Mouse (Mus musculus): Measurements from ENCODE around the gene Trcg1. TPM values are rescaled to one million over a fixed set of nuclear protein-coding genes. Genes with fewer than 3 reads are reported as not detected.

The Trcg1 gene
- total RNA-seq, 4 experiments from 2014 or later: not detected

DNA sequence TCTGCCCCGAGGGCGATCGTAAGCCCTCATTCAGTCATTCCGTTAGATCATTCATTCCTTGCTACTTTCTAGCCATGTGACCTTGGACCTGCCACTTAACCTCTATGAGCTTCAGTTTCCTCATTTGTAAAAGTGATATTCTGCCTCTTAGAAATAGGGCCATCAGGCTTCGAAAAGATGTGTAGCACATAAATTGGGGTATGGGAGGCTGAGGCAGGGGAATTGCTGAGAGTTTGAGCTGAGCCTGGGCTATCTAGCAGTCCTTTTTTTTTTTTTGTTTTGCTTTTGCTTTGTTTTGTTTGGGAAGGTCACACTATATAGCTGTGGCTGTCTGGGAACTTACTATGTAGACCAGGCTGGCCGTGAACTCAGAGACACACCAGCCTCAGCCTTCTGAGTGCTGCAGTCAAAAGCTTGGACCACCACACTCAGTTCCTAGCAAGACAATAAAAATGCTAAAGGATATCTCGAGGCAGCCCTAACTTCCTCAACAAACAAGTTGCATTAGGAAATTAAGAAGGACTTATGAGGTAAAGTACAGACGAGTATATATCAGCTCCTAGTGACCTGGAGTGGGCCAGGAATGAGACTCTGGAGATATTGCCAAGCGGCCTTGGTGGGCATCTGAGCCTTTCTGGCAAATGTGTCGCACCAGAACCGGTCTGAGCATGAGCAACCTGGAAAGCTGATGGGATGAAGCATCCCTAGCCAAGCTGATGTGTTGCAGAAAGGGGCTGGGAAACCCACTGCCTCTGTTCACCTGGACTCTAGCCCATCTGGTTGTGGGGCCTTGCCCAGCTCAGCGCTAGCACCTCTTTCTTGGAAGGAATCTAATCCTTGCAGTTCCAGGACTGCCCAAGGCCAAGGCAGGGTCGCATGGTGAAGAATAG lies 26.7 kb downstream of the Trcg1 start:
- no peak for DNase-seq

- no peak for DNase-seq
Measured at GRCm38 (mm10) chr9:57265125-57265524, 28.8 kb downstream of the Trcg1 start.

GRCm38 (mm10) chr9:57267421-57267820 lies 31.1 kb downstream of the Trcg1 start:
- DNase-seq: no peak

DNA sequence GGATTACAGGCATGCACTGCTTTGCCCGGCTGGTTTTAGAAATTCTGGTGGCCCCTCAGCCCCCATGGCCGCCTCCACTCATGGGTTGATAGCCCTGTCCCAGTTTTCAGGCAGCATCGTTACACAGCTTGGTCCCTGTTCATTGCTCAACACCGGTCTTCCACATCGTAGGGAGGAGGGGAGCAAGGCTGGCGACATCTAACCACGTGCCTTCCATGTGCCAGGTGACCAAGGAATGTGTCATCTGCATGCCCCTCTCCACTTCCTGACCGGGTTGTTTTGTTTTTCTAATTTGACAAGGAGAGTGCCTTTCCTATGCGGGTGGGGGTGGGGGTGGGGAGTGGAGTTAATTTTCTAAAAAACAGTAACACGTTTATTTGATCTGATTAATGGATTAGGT lies 31.7 kb downstream of the Trcg1 start:
- no peak for DNase-seq

DNA sequence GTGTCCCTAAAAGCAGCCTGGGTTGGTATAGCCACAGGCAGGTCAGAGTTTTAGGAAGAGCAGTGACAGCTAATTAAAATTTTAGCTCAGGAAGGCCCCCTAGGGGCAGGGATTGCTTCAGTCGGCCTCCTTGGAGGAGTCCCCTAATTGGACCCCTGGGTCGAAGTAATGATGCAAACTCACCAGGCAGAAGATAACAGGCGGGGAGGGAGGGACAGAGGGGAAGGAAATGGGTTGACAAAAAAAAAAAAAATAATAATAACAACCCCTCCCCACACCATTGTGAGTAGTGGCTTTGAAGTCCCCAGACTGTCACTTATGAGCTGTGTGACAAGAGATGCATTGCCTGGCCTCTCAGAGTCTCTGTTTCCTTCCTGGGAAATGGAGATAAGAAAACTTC lies 32.2 kb downstream of the Trcg1 start:
- DNase-seq: no peak

DNA sequence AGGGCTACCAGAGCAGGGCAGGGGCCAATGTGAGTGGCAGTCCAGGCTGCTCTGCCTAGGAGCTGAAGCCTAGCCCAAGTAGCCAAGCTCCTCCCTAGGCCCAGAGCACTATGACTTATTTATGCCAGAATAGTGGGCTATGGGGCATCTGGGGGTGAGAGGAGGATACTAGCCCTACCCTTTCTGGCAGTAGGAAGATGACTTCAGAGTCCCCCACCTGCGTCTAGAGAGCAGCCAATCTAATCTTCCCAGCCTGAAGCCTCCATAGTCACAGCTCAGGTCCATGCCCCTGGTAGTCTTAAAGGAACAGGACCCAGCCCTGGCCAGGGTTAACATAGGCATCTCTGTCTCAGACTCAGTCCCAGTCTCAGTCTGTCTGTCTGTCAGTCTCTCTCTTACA lies 33.0 kb downstream of the Trcg1 start:
- no peak for DNase-seq

- no peak for DNase-seq
Measured at GRCm38 (mm10) chr9:57270399-57270798, 34.0 kb downstream of the Trcg1 start.

DNA sequence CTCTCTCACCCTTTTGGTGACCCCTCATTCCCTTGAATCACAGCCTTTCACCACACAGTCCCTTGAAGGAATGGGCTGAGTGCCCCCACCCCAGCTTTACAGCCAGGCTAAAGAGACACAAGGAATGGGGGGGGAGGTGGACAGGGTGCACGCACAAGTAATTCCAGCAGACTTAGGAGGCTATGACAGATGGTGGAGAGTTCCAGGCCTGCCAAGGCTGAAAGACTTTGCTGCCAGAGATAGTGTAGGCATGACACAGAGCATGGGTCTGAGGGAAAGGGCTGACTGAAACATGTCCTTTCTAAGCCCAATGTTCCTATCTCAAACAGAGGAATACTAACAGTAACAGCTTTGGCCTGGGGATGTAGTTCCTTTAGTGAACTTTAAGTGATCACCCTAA lies 34.7 kb downstream of the Trcg1 start:
- DNase-seq: no peak

DNA sequence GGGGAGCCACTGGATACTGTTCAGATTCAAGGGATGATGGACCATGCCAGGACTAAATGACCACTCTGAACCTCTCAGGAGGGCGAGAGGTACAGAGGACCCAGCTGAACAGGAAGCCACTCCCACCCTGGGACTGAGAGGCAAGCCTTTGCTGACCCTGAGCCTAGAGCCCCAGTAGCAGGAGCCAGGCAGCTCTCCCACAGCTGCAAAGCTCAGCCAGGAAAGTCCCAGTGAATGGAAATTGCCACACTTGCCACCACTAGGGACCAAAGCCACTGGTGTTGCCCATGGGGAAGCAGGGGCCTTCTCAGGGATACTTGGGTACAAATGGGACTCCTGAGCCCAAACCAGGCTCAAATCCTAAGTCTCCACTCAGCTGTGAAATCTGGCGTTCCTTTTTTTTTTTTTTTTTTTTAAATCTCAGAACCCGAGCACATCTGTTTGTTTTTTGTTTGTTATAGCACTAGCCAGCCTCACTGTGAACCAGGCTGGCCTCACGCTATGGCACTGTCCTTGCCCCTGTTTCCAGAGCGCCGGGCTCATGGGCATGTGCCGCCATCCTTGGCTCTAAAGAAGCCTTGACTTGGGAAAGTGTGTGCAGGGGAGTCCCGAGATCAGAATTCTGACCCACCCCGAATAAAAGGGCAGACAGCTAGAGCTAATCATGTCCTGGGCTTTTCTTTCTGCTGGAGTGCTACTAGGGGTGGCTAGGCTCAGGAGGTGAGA lies 35.6 kb downstream of the Trcg1 start:
- no peak for DNase-seq

DNA sequence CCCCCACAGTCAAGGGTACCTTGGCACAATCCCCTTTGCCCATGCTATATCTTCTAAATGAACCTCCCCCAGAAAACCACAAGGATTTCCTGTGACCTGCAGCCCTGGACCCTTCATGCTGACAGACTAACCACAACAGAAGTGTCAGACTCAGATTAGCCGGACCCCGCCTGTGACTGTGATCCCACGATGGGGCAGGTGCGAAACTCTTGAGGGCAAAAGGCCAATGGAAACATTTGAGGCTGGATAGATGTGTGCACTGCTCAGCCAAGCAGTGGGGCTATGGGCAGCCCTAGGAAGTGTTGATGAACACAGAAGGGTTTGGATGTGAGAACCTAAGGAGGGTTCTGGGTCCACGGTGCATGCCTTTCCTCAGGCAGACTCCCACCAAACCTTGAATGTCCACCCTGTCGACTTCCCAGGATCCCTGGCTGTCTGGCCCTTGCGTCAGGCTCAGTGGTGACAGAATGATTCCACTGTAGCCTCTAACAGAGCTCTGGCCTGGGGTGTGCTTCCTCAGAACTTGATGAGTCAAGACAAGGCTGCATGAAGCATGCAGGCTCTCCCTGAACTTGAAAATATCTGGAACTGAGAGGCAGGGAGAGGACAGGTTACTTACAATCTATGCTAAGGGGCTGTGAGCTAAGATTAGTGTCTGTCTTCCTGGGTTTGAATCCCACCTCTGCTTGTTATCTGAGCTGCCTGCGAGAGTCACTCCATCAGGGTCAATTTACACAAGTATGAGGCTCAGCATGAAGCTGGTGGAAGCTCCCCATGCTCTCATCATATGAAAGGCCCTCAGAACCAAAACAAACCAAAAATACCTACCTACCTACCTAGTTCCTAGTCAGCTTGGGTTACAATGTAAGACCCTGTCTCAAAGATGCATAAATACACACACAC lies 36.8 kb downstream of the Trcg1 start:
- no peak for DNase-seq

- no peak for DNase-seq
Measured at GRCm38 (mm10) chr9:57273805-57274494, 37.6 kb downstream of the Trcg1 start.

GRCm38 (mm10) chr9:57276311-57276710 lies 40.0 kb downstream of the Trcg1 start:
- no peak for DNase-seq

DNA sequence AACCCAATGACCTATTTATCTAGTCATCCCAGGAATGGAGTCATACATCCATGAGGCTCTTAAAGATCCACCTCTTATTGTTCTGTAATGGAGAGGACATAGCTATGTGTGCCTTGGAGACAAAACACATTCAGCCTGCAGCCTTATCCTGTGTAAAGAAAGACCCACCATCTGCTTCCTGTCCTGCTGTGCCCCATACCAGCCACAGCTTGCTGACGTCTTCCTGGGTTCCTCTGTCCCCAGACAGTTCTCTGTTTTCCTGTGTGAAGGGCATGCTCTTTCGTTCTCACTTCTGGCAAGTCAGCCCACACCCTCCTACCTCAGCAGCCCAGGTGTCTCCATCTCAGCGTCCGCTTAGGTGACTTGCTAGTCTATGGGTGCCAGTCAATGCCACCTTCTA lies 41.9 kb downstream of the Trcg1 start:
- DNase-seq: no peak

GRCm38 (mm10) chr9:57279441-57279840 lies 43.1 kb downstream of the Trcg1 start:
- peak; percentile 73 for DNase-seq

GRCm38 (mm10) chr9:57281549-57281948 lies 45.2 kb downstream of the Trcg1 start:
- DNase-seq: no peak

- DNase-seq: no peak
Measured at GRCm38 (mm10) chr9:57282686-57283085, 46.3 kb downstream of the Trcg1 start.

DNA sequence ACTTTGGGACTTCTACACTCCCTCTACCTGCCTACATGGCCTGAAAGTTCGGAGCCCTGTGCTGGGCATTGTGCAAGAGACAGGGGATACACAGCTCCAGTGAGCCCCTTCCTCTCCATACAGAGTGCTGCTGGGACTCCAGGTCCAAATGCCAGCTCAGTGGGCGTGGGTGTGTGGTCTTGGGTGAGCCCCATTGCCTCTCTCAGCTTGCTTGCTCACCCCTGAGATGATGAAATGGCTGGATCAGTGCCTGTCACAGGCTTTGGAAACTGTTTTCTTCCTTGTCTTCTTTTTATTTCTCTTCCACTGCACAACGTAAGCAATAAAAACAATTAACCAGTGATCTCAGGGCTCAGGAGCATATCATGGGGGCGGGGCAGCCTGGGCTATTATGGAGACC lies 47.0 kb downstream of the Trcg1 start:
- no peak for DNase-seq

DNA sequence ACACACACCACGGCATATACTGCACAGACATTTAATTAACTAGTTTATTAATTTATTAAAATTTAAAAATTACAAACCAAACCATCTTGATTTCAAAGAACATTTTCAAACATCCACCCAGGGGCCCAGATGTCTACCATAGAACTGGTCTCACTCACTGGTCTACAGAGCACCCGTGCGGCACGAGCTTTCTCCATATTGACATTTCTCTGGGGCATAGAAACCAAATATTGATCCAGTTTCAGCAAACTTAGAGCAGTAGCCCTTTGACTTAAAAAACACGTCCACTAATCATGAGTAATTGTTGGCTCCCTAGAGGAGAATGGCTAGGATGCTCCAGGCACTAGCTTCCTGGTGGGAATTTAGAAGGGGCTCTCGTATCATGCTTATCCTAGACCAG lies 50.8 kb downstream of the Trcg1 start:
- no peak for DNase-seq

- DNase-seq: no peak
Measured at GRCm38 (mm10) chr9:57294905-57295304, 58.5 kb downstream of the Trcg1 start.

DNA sequence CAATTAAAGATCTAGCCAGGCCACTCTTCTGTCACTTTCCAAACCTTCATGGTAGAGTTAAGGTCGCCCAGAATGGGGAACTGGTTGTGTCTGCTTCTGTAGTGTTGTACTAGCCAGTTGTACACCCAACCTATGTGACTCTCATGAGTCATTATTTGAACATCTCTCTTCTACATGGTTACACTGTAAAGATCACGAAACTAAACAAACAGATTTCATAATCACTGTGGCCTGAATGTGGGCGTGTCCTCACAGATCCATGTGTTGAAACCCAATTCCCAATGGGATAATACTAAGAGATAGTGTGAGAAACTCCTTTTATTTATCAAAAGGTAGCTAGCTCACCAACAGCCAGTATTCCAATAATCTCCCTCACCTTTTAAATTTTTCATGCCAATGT lies 59.3 kb downstream of the Trcg1 start:
- DNase-seq: no peak

DNA sequence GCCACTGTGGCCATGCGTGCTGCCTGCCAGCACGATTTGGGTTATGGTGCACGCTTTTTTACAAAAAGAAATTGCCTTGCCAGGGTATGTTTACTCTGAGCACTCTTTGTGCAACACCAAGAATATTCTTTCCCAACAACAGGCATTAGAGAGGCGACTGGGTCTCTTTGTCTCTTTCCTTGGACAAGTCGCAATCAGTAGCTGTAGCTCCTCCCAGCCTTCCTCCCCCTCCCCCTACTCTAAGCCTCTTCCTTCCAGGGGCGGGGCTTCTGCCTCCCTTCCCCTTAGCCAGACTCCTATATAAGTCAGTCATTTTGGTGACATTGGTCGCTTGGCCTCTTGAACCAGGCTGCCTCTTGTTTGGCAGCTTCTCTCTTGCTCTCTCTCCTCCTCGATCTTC lies 59.9 kb downstream of the Trcg1 start:
- DNase-seq: no peak

GRCm38 (mm10) chr9:57297938-57298337 lies 61.6 kb downstream of the Trcg1 start:
- DNase-seq: no peak
